Mouse (Mus musculus): ENCODE data around the gene Gm9857. TPM values are rescaled to one million over a fixed set of nuclear protein-coding genes. Genes with fewer than 3 reads are reported as not detected.

Gene Gm9857
- total RNA-seq (2021), result not detected

GRCm38 (mm10) chr3:108940001-108940633, at the start of gene Gm9857:
TSS of gene Gm9857 (minus strand) at chr3:108940445.
- no peak for DNase-seq (ENCODE audit: extremely low spot score in 1 of 2, low spot score in 1 of 2)

DNA sequence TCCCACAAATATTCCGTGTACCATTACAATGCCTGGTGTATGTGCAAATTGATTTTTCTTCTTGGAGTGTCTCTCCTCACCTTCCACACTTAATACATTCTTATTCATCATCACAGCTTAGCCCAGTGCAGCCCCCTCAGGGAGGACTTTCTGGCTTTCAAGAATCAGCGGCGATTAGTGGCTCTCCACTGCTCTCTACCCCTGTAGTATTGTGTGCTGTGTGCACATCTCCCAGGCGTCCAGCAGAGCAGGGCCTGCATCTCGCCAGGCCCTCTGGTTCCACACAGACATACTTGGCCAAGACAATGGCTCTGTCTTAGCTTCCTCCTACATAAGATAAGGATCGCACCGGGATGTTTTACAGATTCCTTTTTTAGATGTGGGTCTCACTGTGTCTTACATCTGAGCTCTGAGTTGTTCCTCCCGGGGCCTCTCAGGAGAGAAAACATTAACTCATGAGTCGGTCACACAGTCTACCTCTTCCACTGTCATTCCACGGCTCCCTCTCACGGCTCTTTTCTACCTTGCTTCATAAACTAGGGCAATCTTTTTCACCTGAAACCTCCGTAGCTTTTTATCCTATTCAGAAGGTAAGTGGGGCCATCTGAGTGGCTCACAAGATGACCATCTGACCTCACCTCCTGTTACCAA, 46.9 kb upstream of the Gm9857 start:
- DNase-seq (ENCODE audit: extremely low spot score in 1 of 2, low spot score in 1 of 2), result no peak

GRCm38 (mm10) chr3:108986534-108986933, 46.3 kb upstream of the Gm9857 start:
- no peak for DNase-seq (ENCODE audit: extremely low spot score in 1 of 2, low spot score in 1 of 2)

DNA sequence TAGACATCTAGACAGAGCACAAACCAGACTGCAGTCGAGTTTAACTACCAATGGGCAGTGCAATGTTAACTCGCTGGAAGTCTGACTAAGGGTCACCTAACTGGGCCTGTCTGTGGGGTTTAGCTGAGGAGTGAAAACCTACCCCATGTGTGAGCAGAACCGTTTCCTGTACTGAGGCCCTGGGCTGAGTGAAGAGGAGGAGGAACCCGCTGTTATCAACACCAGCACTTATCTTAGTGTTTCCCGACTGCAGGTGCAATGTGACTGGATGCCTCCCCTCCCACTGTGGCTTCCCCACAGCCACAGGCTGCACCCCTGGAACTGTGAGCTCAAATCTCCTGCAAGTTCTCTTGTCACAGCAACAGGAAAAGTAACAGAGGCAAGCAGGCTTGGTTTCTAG, 43.7 kb upstream of the Gm9857 start:
- no peak for DNase-seq (ENCODE audit: extremely low spot score in 1 of 2, low spot score in 1 of 2)

DNA sequence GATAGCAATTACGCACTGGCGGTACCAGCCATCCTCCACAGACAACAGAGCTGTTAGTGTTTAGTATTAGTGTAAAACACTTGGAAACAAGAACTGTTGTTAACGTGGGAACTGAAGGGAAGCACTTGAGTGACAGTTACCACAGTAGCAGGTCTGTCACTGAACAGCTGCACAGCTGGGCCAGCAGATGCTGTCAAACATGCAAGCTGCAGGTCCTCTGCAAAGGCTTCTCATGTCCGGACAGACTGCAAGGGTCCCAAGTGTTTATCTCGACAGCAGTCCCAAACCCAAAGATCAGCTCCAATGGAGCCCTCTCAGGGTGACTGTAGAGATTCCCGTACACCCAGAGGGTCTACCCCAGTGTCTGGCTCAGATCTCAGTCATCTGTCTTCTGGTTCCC, 41.7 kb upstream of the Gm9857 start:
- DNase-seq (ENCODE audit: extremely low spot score in 1 of 2, low spot score in 1 of 2), result no peak

DNA sequence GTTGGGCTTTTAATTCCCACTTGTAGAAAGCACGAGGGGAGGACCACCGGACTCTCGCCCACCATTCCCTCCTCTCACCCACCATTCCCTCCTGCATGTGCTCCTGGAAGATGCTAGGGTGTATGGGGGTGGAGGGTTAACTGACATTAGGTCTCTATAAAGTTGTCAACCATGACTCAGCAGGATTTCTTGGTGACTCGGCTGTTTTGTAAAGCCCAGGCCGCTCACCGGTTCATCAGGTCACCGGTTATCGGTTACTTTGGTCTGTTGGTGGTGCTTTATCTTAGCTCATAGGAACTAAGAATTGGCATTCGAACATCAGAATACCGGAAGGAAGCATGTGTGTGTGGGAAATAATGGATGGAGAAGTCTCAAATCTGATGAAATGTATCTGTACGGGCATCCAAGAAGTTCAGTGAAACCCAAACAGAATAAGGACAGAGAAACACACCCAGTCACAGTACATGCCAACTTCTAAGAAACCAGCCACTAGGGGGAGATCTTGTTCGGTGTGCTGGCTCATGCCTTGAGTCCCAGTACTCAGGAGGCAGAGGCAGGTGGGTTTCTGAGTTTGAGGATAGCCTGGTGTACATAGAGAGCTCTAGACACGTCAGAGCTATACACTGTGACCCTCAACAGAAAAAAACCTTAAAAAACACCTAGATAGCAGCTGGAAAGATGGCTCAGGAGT, 37.2 kb upstream of the Gm9857 start:
- no peak for DNase-seq (ENCODE audit: extremely low spot score in 1 of 2, low spot score in 1 of 2)

DNA sequence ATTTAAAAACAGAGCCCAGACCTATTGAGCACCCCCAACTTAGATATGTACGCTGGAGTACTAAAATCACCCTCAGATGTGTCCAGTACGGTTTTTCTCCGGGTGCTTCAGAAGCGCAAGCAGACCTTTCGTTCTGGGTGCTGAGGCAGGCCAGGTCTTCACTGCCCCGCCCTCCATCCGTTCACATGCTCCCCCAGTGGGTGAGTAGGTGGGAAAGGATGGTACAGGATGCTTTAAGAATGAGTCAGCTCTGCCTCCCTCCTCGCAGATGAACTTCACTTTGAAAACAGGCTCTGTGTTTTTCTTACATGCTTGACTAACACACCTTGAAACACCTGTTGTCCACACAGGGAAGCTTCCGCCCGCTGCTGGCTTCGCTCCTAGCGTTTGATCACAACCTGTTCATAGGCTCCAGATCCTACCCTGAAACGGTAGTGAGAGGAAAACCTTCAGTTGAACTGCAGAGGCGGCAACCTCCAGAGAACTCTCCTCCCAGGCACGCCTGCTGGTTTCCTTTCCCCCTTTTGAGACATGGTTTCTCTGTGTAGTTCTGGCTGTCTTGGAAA, 34.8 kb upstream of the Gm9857 start:
- no peak for DNase-seq (ENCODE audit: extremely low spot score in 1 of 2, low spot score in 1 of 2)

DNA sequence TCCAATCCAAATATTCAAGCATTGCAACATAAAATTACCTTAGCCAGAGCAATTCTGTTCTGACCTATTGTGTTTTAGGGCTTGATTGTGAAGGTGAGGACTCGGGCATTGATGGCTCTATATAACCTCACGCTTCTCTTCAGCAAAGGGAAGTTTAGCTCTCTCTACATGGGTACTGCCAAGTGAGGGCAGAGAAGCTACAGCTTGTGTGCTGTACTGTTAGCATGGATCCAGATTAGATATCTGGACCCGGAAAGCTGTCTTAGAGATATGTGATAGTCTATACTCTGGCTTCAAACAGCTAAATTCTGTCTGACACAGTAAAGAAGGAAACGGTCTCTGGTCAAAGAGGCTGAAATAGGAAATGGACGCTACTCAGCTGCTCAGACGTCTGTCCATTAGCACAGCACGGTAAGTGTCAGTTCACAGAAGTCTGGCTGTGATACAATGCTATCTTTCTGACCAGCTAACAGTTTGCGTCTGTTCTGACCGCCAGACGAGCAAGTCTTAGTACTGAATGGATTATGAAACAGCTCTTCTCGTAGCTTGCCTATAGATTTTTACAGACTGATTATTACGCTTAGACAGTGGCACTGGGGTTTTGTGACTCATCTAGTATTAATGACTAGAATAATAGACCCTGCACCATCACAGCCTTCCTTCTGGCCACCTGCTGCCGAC, 33.9 kb upstream of the Gm9857 start:
- DNase-seq (ENCODE audit: extremely low spot score in 1 of 2, low spot score in 1 of 2), result no peak

- DNase-seq (ENCODE audit: extremely low spot score in 1 of 2, low spot score in 1 of 2), result no peak
Measured at GRCm38 (mm10) chr3:108966051-108966450, 25.8 kb upstream of the Gm9857 start.

GRCm38 (mm10) chr3:108964361-108965044, 24.3 kb upstream of the Gm9857 start:
- DNase-seq (ENCODE audit: extremely low spot score in 1 of 2, low spot score in 1 of 2), result no peak

DNA sequence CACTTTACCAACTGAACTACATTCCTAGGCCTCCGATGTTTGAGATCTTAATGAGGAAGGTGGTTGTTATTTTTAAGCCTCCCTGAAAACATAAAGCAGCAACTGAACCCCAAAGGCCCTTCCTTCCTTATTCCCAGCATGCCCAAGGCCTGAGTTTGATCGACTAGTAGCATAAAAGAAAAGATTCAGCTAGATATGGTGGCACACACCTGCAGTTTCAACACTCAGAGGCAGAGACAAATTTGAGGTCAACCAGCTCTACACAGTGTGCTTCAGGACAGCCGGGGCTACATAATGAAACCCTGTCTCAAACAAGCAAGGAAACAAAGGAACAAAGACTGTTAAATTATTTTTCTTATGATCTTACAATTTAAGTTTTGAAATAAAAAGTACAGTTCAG, 23.5 kb upstream of the Gm9857 start:
- DNase-seq (ENCODE audit: extremely low spot score in 1 of 2, low spot score in 1 of 2), result no peak

DNA sequence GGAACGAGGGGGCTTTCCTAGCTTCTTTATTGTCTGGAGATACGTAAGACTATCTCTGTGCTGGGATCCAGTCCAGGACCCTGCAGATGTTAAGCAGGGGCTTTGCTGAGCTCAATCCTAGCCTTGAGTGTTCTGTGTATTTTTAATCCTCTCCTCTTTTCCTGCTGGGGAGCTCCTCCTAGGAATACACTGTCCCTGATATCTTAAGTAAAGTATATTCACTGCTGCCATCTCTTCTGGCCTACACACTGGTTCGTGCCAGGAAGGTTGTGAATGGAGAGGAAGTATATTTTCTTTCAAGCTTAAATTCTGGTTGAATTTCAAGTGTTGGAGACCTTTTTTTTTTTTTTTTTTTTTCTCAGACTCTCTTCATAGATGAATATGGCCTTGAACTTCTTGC, 23.0 kb upstream of the Gm9857 start:
- DNase-seq (ENCODE audit: extremely low spot score in 1 of 2, low spot score in 1 of 2), result no peak

DNA sequence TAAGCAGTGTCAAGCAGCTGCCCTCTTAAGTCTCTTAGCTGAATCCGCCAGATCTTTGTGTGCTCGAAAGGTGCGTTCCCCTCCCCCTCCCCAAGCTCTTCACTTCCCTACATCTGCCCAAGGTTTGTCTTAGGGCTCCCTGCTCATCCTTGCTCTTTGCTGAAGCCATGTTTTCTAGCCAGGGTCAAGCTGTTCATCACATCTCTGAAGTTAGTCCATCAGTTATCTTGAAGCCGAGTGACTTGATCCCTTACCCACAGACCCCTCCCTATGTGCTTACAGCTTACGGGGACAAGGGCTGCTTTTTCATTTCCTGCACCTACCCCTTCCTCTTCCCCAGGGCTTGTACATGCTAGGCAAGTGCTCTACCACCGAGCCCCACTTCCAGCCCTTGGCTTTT, 21.4 kb upstream of the Gm9857 start:
- no peak for DNase-seq (ENCODE audit: extremely low spot score in 1 of 2, low spot score in 1 of 2)

GRCm38 (mm10) chr3:108961226-108961625, 21.0 kb upstream of the Gm9857 start:
- no peak for DNase-seq (ENCODE audit: extremely low spot score in 1 of 2, low spot score in 1 of 2)

DNA sequence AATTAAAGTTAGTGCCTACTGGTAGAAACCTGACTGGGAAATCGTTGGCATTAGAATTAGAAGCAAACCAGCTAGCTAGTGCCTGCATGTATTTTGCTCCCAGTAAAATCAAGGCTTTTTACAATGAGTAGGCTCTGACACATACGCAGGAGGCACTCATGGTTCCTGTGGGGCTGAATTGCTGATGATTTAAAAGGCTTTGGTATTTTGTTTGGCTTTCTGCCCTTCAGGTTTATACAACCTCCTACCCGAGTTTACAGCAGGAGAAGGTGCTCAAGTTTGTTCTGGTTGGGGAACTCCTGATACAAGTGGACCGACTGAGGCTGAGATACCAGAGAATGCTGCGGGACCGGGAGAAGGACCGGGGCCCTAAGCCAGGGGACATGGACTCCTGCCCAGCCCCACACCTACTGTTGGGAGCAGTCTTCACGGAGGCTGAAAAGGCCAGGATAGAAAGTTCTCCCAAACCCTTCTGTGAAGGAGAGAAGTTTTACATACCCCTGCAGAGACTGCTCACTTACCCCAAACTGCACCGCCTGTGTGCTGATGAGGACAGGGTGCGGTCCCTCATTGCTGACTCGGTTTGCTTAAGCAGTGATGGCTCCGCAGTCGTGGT, 19.5 kb upstream of the Gm9857 start:
- no peak for DNase-seq (ENCODE audit: extremely low spot score in 1 of 2, low spot score in 1 of 2)

DNA sequence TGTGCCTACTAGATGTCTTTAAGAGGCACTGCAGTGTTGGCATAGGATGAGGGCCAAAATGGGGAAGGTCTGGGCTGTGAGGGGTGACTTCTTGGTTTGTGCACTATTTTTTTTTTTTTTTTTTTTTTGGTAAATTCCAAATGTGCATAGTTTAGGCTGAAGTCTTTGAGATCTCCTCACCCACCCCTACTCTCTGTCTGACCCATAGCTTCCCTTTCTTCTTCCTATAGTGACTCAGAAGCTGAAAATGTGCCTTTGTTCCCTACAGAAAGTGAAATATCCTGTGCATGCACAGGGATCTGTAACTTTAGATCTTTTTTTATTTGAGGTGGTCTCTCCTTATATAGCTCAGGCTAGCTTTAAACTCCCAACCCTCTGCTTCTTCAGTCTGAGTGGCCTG, 17.7 kb upstream of the Gm9857 start:
- no peak for DNase-seq (ENCODE audit: extremely low spot score in 1 of 2, low spot score in 1 of 2)

DNA sequence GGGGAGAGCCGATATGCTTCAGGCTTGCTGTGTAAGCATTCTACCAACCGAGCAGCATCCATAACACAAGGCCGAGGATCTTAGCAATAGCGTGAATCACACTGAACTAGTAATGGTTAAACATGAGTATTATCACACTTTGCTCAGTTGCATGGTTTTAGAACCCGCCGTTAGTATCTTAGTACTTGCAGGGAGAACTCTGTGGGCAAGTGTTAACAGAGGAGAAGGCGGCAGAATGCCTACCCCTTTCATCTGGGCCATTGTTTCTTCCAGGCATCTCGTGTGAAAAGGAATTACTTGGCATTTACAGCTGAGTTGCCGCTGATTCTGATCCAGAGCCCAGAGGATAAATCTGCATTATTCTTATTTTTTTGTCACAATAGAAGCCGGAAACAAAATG, 751 bp upstream of the Gm9857 start:
- DNase-seq (ENCODE audit: extremely low spot score in 1 of 2, low spot score in 1 of 2), result no peak

DNA sequence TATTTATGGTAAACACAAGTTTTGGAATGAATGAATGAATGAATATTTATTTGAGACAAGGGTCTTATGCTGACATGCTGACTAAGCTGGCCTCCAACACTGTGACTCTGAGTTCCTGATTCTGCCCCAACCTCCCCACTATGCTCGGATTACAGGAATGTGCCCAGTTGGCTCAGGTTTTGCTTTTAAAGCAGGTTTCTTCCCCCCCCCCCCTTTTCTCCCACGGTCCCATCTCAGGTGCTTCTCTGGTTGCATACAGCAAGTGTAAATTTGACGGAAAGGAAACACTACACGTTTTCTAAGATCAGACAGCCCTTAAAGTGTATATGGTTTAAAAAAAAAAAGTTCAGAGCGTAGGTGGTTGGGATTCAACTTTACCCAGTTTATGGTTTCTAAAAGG, 672 bp downstream of the Gm9857 start, which contains the start of gene Henmt1:
Gene Henmt1 (plus strand): TSS at position 301 of the 400 bp plus-strand sequence.
- DNase-seq (ENCODE audit: extremely low spot score in 1 of 2, low spot score in 1 of 2), result no peak

DNA sequence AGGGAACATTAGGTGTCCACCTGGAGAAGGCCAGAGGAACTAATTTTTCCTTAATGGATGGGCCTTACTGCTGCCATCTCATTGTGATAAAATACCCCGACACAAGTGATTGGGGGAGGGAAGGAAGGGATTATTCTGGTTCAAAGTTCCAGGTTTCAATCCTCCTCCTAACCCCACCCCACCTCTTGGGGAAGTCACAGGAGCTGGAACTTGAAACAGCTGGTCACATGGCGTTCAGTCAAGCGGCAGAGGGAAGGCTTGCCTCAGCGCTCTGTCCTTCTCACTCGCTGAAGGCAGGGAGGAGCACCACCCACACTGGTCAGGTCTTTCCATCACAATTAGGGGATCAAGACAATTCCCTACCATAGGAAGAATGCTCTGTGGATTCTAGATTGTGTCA, 1.6 kb downstream of the Gm9857 start:
- DNase-seq (ENCODE audit: extremely low spot score in 1 of 2, low spot score in 1 of 2), result no peak

DNA sequence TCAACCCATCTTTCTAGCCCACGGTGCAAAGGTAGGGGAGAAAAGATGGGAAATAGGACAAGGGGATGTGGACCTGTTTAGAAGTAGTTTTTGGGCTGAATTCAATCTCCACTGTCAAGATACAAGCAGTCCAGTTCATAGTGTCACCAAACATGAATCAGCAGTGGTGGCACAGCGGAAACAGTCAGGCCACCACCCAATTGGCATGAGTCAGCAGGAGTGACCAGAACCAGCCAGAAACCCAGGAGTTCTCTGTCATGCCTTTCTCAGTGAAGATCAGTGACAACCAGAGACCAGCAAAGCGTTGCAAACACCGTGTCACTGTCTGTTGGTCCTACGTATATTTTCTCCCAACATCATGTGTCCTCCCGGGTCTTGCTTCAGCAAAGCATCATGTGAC, 6.7 kb downstream of the Gm9857 start:
- DNase-seq (ENCODE audit: extremely low spot score in 1 of 2, low spot score in 1 of 2), result no peak

Measured in layer of hippocampus, postnatal 25 days (tissue).